Mouse (Mus musculus): ENCODE data around the gene Mtor. TPM values are rescaled to one million over a fixed set of nuclear protein-coding genes. Genes with fewer than 3 reads are reported as not detected.

Mtor gene
- polyA plus RNA-seq, 1 experiment from 2014 or later, result 16.3 TPM

- H3K36me3 ChIP-seq (ENCODE audit: insufficient read depth, low read length), result peaks cover 7% of the 10 kb centered on the region; the same call in 1 of the 2 replicates
- no peaks in the 10 kb centered on the region for H3K9me3 ChIP-seq (ENCODE audit: low read length)
- no peak overlapping the region for H3K4me3 ChIP-seq (ENCODE audit: low read length)
- WGBS, result 69% methylated on average over 6 of the region's 6 CpGs
- H3K27ac ChIP-seq (ENCODE audit: low read length), result no peak overlapping the region
- no peaks in the 10 kb centered on the region for H3K4me1 ChIP-seq (ENCODE audit: insufficient read depth, low read length)
- no peaks in the 10 kb centered on the region for H3K27me3 ChIP-seq (ENCODE audit: insufficient read depth, low read length)
- H3K9ac ChIP-seq (replicated peaks; ENCODE audit: low read length), result no peak overlapping the region
- ATAC-seq (ENCODE audit: low FRiP score, low TSS enrichment), result no peak
- H3K4me2 ChIP-seq (replicated peaks; ENCODE audit: low read depth, low read length), result no peak overlapping the region
Measured at GRCm38 (mm10) chr4:148435657-148436330, 12.6 kb upstream of the Mtor start.

GRCm38 (mm10) chr4:148441931-148442330 is 6.5 kb upstream of the Mtor start:
- Histone ChIP-seq H3K4me2 (replicated peaks; ENCODE audit: low read depth, low read length) (no peak overlapping the region), H3K9ac (replicated peaks; ENCODE audit: low read length) (no peak overlapping the region), H3K9me3 (ENCODE audit: low read length) (no peaks in the 10 kb centered on the region), H3K4me1 (ENCODE audit: insufficient read depth, low read length) (peaks cover 19% of the 10 kb centered on the region), H3K27ac (ENCODE audit: low read length) (no peak overlapping the region), H3K36me3 (ENCODE audit: insufficient read depth, low read length) (0 out of 2 replicates have a peak, but pooled peaks cover 3% of the 10 kb centered on the region), H3K27me3 (ENCODE audit: insufficient read depth, low read length) (no peaks in the 10 kb centered on the region), H3K4me3 (ENCODE audit: low read length) (no peak overlapping the region)
- ATAC-seq (ENCODE audit: low FRiP score, low TSS enrichment), result no peak
- 92% methylated on average over 5 of the region's 5 CpGs for WGBS

GRCm38 (mm10) chr4:148442598-148442997 is 5.8 kb upstream of the Mtor start:
- no peak for ATAC-seq (ENCODE audit: low FRiP score, low TSS enrichment)
- Histone ChIP-seq H3K27me3 (ENCODE audit: insufficient read depth, low read length) (no peaks in the 10 kb centered on the region), H3K27ac (ENCODE audit: low read length) (no peak overlapping the region), H3K4me3 (ENCODE audit: low read length) (no peak overlapping the region), H3K4me1 (ENCODE audit: insufficient read depth, low read length) (peaks cover 19% of the 10 kb centered on the region), H3K4me2 (replicated peaks; ENCODE audit: low read depth, low read length) (0 out of 2 replicates have a peak overlapping the region, but pooled peaks have one; percentile 13), H3K9me3 (ENCODE audit: low read length) (no peaks in the 10 kb centered on the region), H3K36me3 (ENCODE audit: insufficient read depth, low read length) (0 out of 2 replicates have a peak, but pooled peaks cover 3% of the 10 kb centered on the region), H3K9ac (replicated peaks; ENCODE audit: low read length) (no peak overlapping the region)
- 88% methylated on average over 7 of the region's 7 CpGs for WGBS

GRCm38 (mm10) chr4:148444250-148444967 is 4.0 kb upstream of the Mtor start, which contains the start of gene Ubiad1:
TSS of gene Ubiad1 (minus strand) at chr4:148444771.
- 0 out of 2 replicates have a peak, but pooled peaks cover 3% of the 10 kb centered on the region for H3K36me3 ChIP-seq (ENCODE audit: insufficient read depth, low read length)
- H3K27ac ChIP-seq (ENCODE audit: low read length), result peak within 1 kb of the TSS; percentile 83
- peak within 1 kb of the TSS; percentile 83 for H3K4me2 ChIP-seq (replicated peaks; ENCODE audit: low read depth, low read length)
- H3K4me3 ChIP-seq (ENCODE audit: low read length), result peak within 1 kb of the TSS; percentile 90
- peaks cover 24% of the 10 kb centered on the region for H3K4me1 ChIP-seq (ENCODE audit: insufficient read depth, low read length)
- ATAC-seq (ENCODE audit: low FRiP score, low TSS enrichment), result peak; percentile 74
- peak within 1 kb of the TSS; percentile 88 for H3K9ac ChIP-seq (replicated peaks; ENCODE audit: low read length)
- no peaks in the 10 kb centered on the region for H3K9me3 ChIP-seq (ENCODE audit: low read length)
- H3K27me3 ChIP-seq (ENCODE audit: insufficient read depth, low read length), result no peaks in the 10 kb centered on the region
- WGBS, result under 1% methylated on average over 46 of the region's 46 CpGs

- Histone ChIP-seq H3K4me1 (ENCODE audit: insufficient read depth, low read length) (peaks cover 15% of the 10 kb centered on the region), H3K27ac (ENCODE audit: low read length) (peak overlapping the region; percentile 48), H3K27me3 (ENCODE audit: insufficient read depth, low read length) (no peaks in the 10 kb centered on the region), H3K36me3 (ENCODE audit: insufficient read depth, low read length) (peaks cover 18% of the 10 kb centered on the region), H3K9ac (replicated peaks; ENCODE audit: low read length) (peak overlapping the region; percentile 87), H3K4me2 (replicated peaks; ENCODE audit: low read depth, low read length) (peak overlapping the region; percentile 64), H3K9me3 (ENCODE audit: low read length) (no peaks in the 10 kb centered on the region), H3K4me3 (ENCODE audit: low read length) (peak overlapping the region; percentile 93)
- under 1% methylated on average over 15 of the region's 15 CpGs for WGBS
- ATAC-seq (ENCODE audit: low FRiP score, low TSS enrichment), result no peak
Measured at GRCm38 (mm10) chr4:148448853-148449245, 438 bp downstream of the Mtor start.

- Histone ChIP-seq H3K36me3 (ENCODE audit: insufficient read depth, low read length) (peaks cover 66% of the 10 kb centered on the region), H3K27ac (ENCODE audit: low read length) (no peak overlapping the region), H3K4me1 (ENCODE audit: insufficient read depth, low read length) (peaks cover 8% of the 10 kb centered on the region), H3K4me2 (replicated peaks; ENCODE audit: low read depth, low read length) (no peak overlapping the region), H3K9me3 (ENCODE audit: low read length) (no peaks in the 10 kb centered on the region), H3K9ac (replicated peaks; ENCODE audit: low read length) (no peak overlapping the region), H3K27me3 (ENCODE audit: insufficient read depth, low read length) (no peaks in the 10 kb centered on the region), H3K4me3 (ENCODE audit: low read length) (no peak overlapping the region)
- no peak for ATAC-seq (ENCODE audit: low FRiP score, low TSS enrichment)
- 90% methylated on average over 11 of the region's 11 CpGs for WGBS
Measured at GRCm38 (mm10) chr4:148453707-148454106, 5.3 kb downstream of the Mtor start.

- no peaks in the 10 kb centered on the region for H3K9me3 ChIP-seq (ENCODE audit: low read length)
- no peak for ATAC-seq (ENCODE audit: low FRiP score, low TSS enrichment)
- 90% methylated on average over 5 of the region's 5 CpGs for WGBS
- H3K36me3 ChIP-seq (ENCODE audit: insufficient read depth, low read length), result peaks cover 80% of the 10 kb centered on the region
- no peak overlapping the region for H3K27ac ChIP-seq (ENCODE audit: low read length)
- no peak overlapping the region for H3K4me2 ChIP-seq (replicated peaks; ENCODE audit: low read depth, low read length)
- H3K9ac ChIP-seq (replicated peaks; ENCODE audit: low read length), result no peak overlapping the region
- no peaks in the 10 kb centered on the region for H3K27me3 ChIP-seq (ENCODE audit: insufficient read depth, low read length)
- no peaks in the 10 kb centered on the region for H3K4me1 ChIP-seq (ENCODE audit: insufficient read depth, low read length)
- no peak overlapping the region for H3K4me3 ChIP-seq (ENCODE audit: low read length)
Measured at GRCm38 (mm10) chr4:148455477-148456025, 7.1 kb downstream of the Mtor start.

GRCm38 (mm10) chr4:148460656-148461284 is 12.4 kb downstream of the Mtor start:
- no peak for ATAC-seq (ENCODE audit: low FRiP score, low TSS enrichment)
- peaks cover 88% of the 10 kb centered on the region for H3K36me3 ChIP-seq (ENCODE audit: insufficient read depth, low read length)
- H3K27me3 ChIP-seq (ENCODE audit: insufficient read depth, low read length), result no peaks in the 10 kb centered on the region
- H3K4me3 ChIP-seq (ENCODE audit: low read length), result no peak overlapping the region
- H3K9ac ChIP-seq (replicated peaks; ENCODE audit: low read length), result no peak overlapping the region
- H3K4me1 ChIP-seq (ENCODE audit: insufficient read depth, low read length), result no peaks in the 10 kb centered on the region
- H3K27ac ChIP-seq (ENCODE audit: low read length), result no peak overlapping the region
- no peak overlapping the region for H3K4me2 ChIP-seq (replicated peaks; ENCODE audit: low read depth, low read length)
- no peaks in the 10 kb centered on the region for H3K9me3 ChIP-seq (ENCODE audit: low read length)
- 93% methylated on average over 12 of the region's 12 CpGs for WGBS

GRCm38 (mm10) chr4:148461772-148462171 is 13.4 kb downstream of the Mtor start:
- no peak overlapping the region for H3K4me3 ChIP-seq (ENCODE audit: low read length)

More at GRCm38 (mm10) chr4:148461772-148462171, 13.4 kb downstream of the Mtor start:
- Histone ChIP-seq H3K4me1 (ENCODE audit: insufficient read depth, low read length) (no peaks in the 10 kb centered on the region), H3K27ac (ENCODE audit: low read length) (no peak overlapping the region), H3K4me2 (replicated peaks; ENCODE audit: low read depth, low read length) (no peak overlapping the region), H3K9ac (replicated peaks; ENCODE audit: low read length) (no peak overlapping the region), H3K9me3 (ENCODE audit: low read length) (no peaks in the 10 kb centered on the region), H3K27me3 (ENCODE audit: insufficient read depth, low read length) (no peaks in the 10 kb centered on the region), H3K36me3 (ENCODE audit: insufficient read depth, low read length) (peaks cover 85% of the 10 kb centered on the region)
- no peak for ATAC-seq (ENCODE audit: low FRiP score, low TSS enrichment)
- 83% methylated on average over 4 of the region's 4 CpGs for WGBS
